Mouse (Mus musculus): ENCODE measurements at regions not wholly inside any gene's neighbourhood (a gene's known extent, or its start where the extent isn't known, plus 50 kb on each side); places are given as distances from the start of the nearest gene placed in this dataset.

GRCm38 (mm10) chr17:45866876-45867652, 133.4 kb upstream of the 1600014C23Rik start:
- DNase-seq (ENCODE audit: low read depth, low spot score): no peak

GRCm38 (mm10) chr17:45866346-45866745, 132.7 kb upstream of the 1600014C23Rik start:
- DNase-seq (ENCODE audit: low read depth, low spot score): no peak

- no peak for DNase-seq (ENCODE audit: low read depth, low spot score)
Measured at GRCm38 (mm10) chr17:45865944-45866343, 132.3 kb upstream of the 1600014C23Rik start.

- no peak for DNase-seq (ENCODE audit: low read depth, low spot score)
Measured at GRCm38 (mm10) chr17:45863471-45864205, 130.0 kb upstream of the 1600014C23Rik start.

- DNase-seq (ENCODE audit: low read depth, low spot score): no peak
Measured at GRCm38 (mm10) chr17:45863031-45863430, 129.4 kb upstream of the 1600014C23Rik start.

- no peak for DNase-seq (ENCODE audit: low read depth, low spot score)
Measured at GRCm38 (mm10) chr17:45859441-45859840, 125.8 kb upstream of the 1600014C23Rik start.

- DNase-seq (ENCODE audit: low read depth, low spot score): peak; percentile 55
Measured at GRCm38 (mm10) chr17:45853931-45854653, 120.4 kb upstream of the 1600014C23Rik start.

- no peak for DNase-seq (ENCODE audit: low read depth, low spot score)
Measured at GRCm38 (mm10) chr17:45852402-45852801, 118.8 kb upstream of the 1600014C23Rik start.

GRCm38 (mm10) chr17:45851723-45852396, 118.2 kb upstream of the 1600014C23Rik start:
- no peak for DNase-seq (ENCODE audit: low read depth, low spot score)

- DNase-seq (ENCODE audit: low read depth, low spot score): no peak
Measured at GRCm38 (mm10) chr17:45850976-45851375, 117.3 kb upstream of the 1600014C23Rik start.

GRCm38 (mm10) chr17:45850174-45850573, 116.5 kb upstream of the 1600014C23Rik start:
- DNase-seq (ENCODE audit: low read depth, low spot score): no peak

GRCm38 (mm10) chr17:45848605-45849004, 115.0 kb upstream of the 1600014C23Rik start:
- DNase-seq (ENCODE audit: low read depth, low spot score): peak; percentile 21

GRCm38 (mm10) chr17:45847701-45848378, 114.2 kb upstream of the 1600014C23Rik start:
- DNase-seq (ENCODE audit: low read depth, low spot score): no peak

- peak; percentile 32 for DNase-seq (ENCODE audit: low read depth, low spot score)
Measured at GRCm38 (mm10) chr17:45845832-45846231, 112.2 kb upstream of the 1600014C23Rik start.

- DNase-seq (ENCODE audit: low read depth, low spot score): no peak
Measured at GRCm38 (mm10) chr17:45836731-45837130, 103.1 kb upstream of the 1600014C23Rik start.

GRCm38 (mm10) chr17:45836253-45836652, 102.6 kb upstream of the 1600014C23Rik start:
- DNase-seq (ENCODE audit: low read depth, low spot score): no peak

- DNase-seq (ENCODE audit: low read depth, low spot score): no peak
Measured at GRCm38 (mm10) chr17:45834518-45835071, 101.0 kb upstream of the 1600014C23Rik start.

GRCm38 (mm10) chr17:45830324-45830723, 96.7 kb upstream of the 1600014C23Rik start:
- DNase-seq (ENCODE audit: low read depth, low spot score): no peak

GRCm38 (mm10) chr17:45829571-45829970, 95.9 kb upstream of the 1600014C23Rik start:
- no peak for DNase-seq (ENCODE audit: low read depth, low spot score)

GRCm38 (mm10) chr17:45828843-45829242, 95.2 kb upstream of the 1600014C23Rik start:
- DNase-seq (ENCODE audit: low read depth, low spot score): no peak
